Mouse (Mus musculus): ENCODE measurements around the gene Grap.

DNA sequence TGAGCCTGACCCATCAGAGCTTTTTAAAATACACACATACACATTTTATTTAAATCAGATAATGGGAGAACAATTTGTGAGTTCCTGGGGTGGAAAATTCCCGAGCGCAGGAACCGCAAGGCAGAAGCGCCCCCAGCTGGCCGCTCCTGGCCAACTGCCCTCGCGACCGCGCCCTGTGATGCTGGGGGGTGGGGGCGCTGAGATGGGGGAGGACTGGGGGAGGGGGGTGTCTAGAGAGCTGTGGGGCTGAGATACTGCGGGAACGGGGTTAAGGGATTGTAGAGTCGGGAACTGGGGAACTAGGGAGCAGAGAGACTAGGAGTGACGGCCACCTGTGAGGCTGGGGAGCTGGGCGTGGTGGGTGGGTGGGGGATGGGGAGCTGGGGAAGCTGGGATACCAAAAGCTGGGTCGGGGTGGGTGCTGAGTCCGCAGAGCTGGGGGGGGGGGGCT lies 33.2 kb upstream of the Grap start:
- TF ChIP-seq TCF12 (IDR thresholded peaks at IDR 0.05; ENCODE audit: insufficient read depth, poor library complexity, severe bottlenecking), result no peak
- no peak for TF ChIP-seq POLR2AphosphoS2 (IDR thresholded peaks at IDR 0.05; ENCODE audit: insufficient read length, low read depth)
- no peak for TF ChIP-seq E2F4 (IDR thresholded peaks at IDR 0.05; ENCODE audit: insufficient read depth)
- no peak for TF ChIP-seq POLR2A (IDR thresholded peaks at IDR 0.05; ENCODE audit: insufficient read length, low read depth)
- no peak for TF ChIP-seq MYOD1 (IDR thresholded peaks at IDR 0.05; ENCODE audit: control insufficient read depth in 1 of 3, insufficient read length in 2 of 3, low read depth in 2 of 3)
- no peak for TF ChIP-seq MAX (IDR thresholded peaks at IDR 0.05; ENCODE audit: low read depth)
- no peak for TF ChIP-seq MYOG (IDR thresholded peaks at IDR 0.05; ENCODE audit: control insufficient read depth in 1 of 3, insufficient read depth in 1 of 3, insufficient read length in 2 of 3, low read depth in 2 of 3)
- TF ChIP-seq USF1 (IDR thresholded peaks at IDR 0.05; ENCODE audit: low read depth), result no peak
- TF ChIP-seq CEBPB (IDR thresholded peaks at IDR 0.05; ENCODE audit: insufficient read depth, poor library complexity, severe bottlenecking), result no peak
- no peak for TF ChIP-seq REST (IDR thresholded peaks at IDR 0.05; ENCODE audit: insufficient read depth, insufficient read length)
- no peak for TF ChIP-seq SRF (IDR thresholded peaks at IDR 0.05; ENCODE audit: control insufficient read depth, insufficient read length, low read depth)

All from myocyte (in vitro differentiated cells).